Mouse (Mus musculus): Measurements from ENCODE around the gene Pdcd6ip. TPM values are rescaled to one million over a fixed set of nuclear protein-coding genes. Genes with fewer than 3 reads are reported as not detected.
"Not testable (repeated sequence)": the region's sequence is repeated elsewhere in the genome, so short reads cannot be mapped to it uniquely, and the experiment has no call there.

Pdcd6ip gene
- polyA plus RNA-seq, 1 experiment from 2014 or later: 76.4 TPM

DNA sequence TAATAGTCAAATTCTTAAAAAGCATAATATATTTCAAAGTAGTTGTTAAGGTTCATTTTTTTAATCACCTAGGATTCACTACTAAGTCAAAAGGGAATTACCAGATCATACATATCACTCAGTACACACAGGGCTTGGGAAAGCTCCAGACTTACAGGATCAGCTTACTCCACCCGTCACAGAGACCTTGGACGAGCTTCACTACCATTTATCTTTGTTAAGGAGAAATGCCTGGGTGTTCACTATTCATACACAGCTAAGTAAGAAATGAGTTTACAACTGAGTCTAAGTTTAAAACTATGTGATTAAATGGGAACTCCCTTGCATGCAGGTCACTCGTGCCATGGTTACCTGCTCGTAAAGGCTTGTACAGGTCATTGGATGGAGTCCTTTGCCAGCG lies 35.7 kb downstream of the Pdcd6ip start:
- Histone ChIP-seq H3K4me2 (no peak overlapping the region), H3K4me3 (replicated peaks) (no peak overlapping the region), H3K4me1 (no peaks in the 10 kb centered on the region), H3K27me3 (no peaks in the 10 kb centered on the region), H3K27ac (no peak overlapping the region), H3K9ac (no peak overlapping the region), H3K36me3 (peaks cover 91% of the 10 kb centered on the region), H3K9me3 (replicated peaks) (0 out of 2 replicates have a peak, but pooled peaks cover 2% of the 10 kb centered on the region)
- WGBS: 77% methylated on average over 5 of the region's 5 CpGs
- ATAC-seq (replicated peaks; ENCODE audit: low FRiP score): no peak

DNA sequence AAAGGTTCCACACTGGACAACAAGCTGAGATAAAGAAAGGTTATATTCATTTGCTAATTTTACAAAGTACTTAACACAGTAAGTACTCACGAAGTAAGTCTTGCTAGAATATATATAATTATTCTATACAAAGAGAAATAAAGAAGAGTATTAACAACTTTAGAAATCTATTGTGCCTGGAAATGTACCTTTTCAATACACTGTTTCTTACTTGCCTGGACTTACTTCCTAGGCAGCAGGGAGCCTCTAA lies 37.3 kb downstream of the Pdcd6ip start:
- Histone ChIP-seq H3K9me3 (replicated peaks) (0 out of 2 replicates have a peak, but pooled peaks cover 2% of the 10 kb centered on the region), H3K4me2 (no peak overlapping the region), H3K9ac (no peak overlapping the region), H3K36me3 (peaks cover 92% of the 10 kb centered on the region), H3K27ac (no peak overlapping the region), H3K4me3 (replicated peaks) (no peak overlapping the region), H3K27me3 (no peaks in the 10 kb centered on the region), H3K4me1 (no peaks in the 10 kb centered on the region)
- no peak for ATAC-seq (replicated peaks; ENCODE audit: low FRiP score)
- 98% methylated on average over 1 of the region's 1 CpGs for whole genome bisulfite sequencing

DNA sequence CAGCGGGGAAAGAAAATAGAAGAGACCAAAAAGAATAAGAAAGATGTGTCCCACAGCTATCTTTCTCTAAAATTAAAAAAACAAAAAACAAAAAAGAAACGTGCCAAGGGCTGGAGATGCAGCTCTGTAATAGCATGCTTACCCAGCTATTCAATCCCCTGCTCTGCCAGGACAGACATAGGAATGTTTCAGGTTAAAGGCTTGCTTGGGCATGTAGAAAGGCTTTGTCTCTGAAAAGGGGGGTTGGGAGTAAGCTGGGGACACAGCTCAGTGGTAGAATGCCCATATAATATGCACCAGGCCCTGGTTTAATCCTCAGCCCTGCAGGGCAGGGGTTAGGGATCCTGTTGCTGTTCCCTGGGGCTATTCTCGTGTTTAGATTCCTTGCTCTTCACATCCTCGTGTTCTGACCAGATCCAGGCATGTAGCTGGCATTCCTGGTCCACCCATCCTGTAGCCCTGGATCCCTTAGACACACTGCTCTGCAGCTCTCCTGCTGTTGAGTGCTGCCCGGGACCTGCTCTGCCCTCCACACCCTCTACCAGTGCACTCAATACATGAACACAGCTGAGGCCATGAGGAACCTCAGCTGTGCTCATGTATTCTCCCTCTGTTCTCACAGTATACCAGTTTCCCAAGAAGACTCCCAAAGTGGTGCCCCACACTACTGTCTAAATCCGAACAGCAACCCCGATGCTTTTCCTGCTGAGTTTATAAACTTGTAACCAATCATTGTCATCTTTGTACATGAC lies 37.8 kb downstream of the Pdcd6ip start:
- Histone ChIP-seq H3K9ac (no peak overlapping the region), H3K36me3 (peaks cover 93% of the 10 kb centered on the region), H3K27me3 (no peaks in the 10 kb centered on the region), H3K27ac (no peak overlapping the region), H3K4me3 (replicated peaks) (no peak overlapping the region), H3K4me1 (no peaks in the 10 kb centered on the region), H3K4me2 (no peak overlapping the region), H3K9me3 (replicated peaks) (0 out of 2 replicates have a peak, but pooled peaks cover 2% of the 10 kb centered on the region)
- WGBS: 92% methylated on average over 7 of the region's 7 CpGs
- ATAC-seq (replicated peaks; ENCODE audit: low FRiP score): no peak

DNA sequence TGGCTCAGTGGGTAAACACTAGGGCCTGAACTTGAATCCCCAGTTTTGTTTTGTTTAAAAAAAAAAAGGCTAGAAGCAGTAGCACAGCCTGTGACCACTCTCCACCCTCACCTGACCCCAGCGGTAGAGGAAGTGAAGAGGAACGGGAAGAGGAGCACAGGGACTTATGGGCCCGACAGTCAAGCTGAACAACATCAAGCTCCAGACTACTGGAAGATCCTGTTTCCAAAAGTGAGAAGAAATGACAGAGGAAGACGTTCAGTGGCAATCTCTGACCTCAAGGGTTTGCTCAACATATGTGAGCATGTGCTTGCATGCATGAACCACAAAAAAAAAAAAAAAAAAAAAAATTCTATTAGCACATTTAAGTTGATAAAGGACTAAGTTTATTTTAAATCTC lies 44.6 kb downstream of the Pdcd6ip start:
- WGBS: 43% methylated on average over 4 of the region's 4 CpGs
- Histone ChIP-seq H3K9ac (no peak overlapping the region), H3K4me1 (no peaks in the 10 kb centered on the region), H3K4me2 (no peak overlapping the region), H3K27ac (no peak overlapping the region), H3K4me3 (replicated peaks) (no peak overlapping the region), H3K27me3 (no peaks in the 10 kb centered on the region), H3K9me3 (replicated peaks) (0 out of 2 replicates have a peak, but pooled peaks cover 2% of the 10 kb centered on the region), H3K36me3 (peaks cover 90% of the 10 kb centered on the region)
- ATAC-seq (replicated peaks; ENCODE audit: low FRiP score): 0 out of 2 replicates have a peak, but pooled peaks have one; percentile 64

DNA sequence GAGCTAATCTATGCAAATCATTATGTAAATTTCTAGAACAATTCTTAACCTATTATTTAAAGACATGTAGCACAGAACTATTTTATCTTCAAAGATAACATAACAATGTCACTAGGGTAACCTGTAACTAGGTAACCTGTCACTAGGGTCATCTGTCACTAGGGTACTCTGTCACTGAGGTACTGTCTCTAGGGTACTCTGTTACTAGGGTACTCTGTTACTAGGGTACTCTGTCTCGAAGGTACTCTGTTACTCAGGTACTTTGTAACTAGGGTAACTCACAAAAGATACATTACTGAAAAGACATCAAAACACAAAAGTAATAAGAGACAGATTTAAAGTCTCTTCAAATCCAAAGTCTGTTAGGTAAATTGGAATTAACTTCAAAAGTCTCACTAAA lies 50.2 kb downstream of the Pdcd6ip start:
- H3K4me3 ChIP-seq (replicated peaks): no peak overlapping the region
- no peaks in the 10 kb centered on the region for H3K4me1 ChIP-seq
- no peaks in the 10 kb centered on the region for H3K9me3 ChIP-seq (replicated peaks)
- no peaks in the 10 kb centered on the region for H3K27me3 ChIP-seq
- H3K27ac ChIP-seq: no peak overlapping the region
- no peak for ATAC-seq (replicated peaks; ENCODE audit: low FRiP score)
- H3K4me2 ChIP-seq: no peak overlapping the region
- no peak overlapping the region for H3K9ac ChIP-seq
- peaks cover 89% of the 10 kb centered on the region for H3K36me3 ChIP-seq
- WGBS: 87% methylated on average over 1 of the region's 1 CpGs

DNA sequence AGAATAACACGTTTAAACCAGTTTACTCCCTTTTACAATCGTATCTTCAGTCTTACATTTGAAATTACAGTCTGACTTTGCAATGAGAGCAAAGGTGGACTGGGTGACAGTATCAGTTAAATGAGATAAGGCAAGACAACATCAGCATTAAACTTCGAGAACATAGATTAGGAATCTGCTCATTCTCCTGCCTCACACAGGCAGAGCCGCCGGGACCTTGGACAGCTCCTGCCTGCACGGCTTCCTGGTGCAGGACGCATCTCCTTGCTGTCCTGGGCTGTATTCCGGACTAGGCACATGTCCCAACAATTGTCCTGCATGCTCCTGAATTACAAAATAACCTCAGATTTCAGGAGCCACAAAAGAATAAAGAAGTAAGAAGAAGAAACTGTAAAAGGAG lies 54.5 kb downstream of the Pdcd6ip start:
- Histone ChIP-seq H3K4me2 (no peak overlapping the region), H3K27ac (no peak overlapping the region), H3K9ac (no peak overlapping the region), H3K4me3 (replicated peaks) (no peak overlapping the region), H3K36me3 (peaks cover 60% of the 10 kb centered on the region), H3K9me3 (replicated peaks) (no peaks in the 10 kb centered on the region), H3K27me3 (no peaks in the 10 kb centered on the region), H3K4me1 (no peaks in the 10 kb centered on the region)
- WGBS: 78% methylated on average over 8 of the region's 8 CpGs
- ATAC-seq (replicated peaks; ENCODE audit: low FRiP score): no peak

DNA sequence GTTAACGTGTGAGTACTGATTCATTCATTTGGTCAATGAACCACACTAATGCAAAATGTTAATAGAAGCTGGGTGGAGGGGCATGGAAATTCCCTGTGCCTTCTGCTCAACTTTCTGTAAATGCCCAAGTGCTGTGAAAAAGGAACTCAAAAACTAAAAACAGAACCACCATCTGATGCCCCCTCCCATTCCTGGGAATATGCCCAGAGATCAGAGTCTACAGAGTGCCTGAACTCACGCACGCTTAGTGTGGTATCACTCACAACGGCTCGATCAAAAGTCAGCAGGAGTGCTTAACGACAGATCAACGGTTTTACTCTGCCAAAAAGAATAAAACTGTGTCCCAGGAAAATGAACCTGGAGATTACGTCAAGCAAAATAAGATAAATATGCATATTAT lies 57.3 kb downstream of the Pdcd6ip start:
- H3K4me1 ChIP-seq: no peaks in the 10 kb centered on the region
- no peaks in the 10 kb centered on the region for H3K27me3 ChIP-seq
- no peak overlapping the region for H3K4me3 ChIP-seq (replicated peaks)
- H3K4me2 ChIP-seq: no peak overlapping the region
- no peak overlapping the region for H3K27ac ChIP-seq
- H3K9me3 ChIP-seq (replicated peaks): no peaks in the 10 kb centered on the region
- WGBS: 89% methylated on average over 8 of the region's 8 CpGs
- no peak overlapping the region for H3K9ac ChIP-seq
- no peak for ATAC-seq (replicated peaks; ENCODE audit: low FRiP score)
- H3K36me3 ChIP-seq: peaks cover 34% of the 10 kb centered on the region

DNA sequence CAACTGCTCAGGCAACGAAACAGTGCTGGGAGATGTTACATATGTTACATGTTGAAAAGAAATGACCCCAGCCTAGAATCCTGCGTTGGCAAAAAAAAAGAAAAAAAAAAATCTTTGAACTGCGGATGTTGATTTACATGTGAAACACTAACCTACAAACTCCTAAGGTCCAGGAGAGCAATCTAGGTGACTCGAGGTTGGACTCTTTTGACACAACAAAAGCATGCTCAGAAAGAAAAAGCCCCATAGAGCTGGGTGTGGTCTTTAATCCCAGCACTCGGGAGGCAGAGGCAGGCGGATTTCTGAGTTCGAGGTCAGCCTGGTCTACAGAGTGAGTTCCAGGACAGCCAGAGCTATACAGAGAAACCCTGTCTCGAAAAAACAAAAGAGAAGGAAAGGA lies 58.8 kb downstream of the Pdcd6ip start:
- H3K27ac ChIP-seq; H3K9ac ChIP-seq; H3K4me1 ChIP-seq; H3K9me3 ChIP-seq (replicated peaks); H3K4me3 ChIP-seq (replicated peaks); H3K27me3 ChIP-seq; H3K4me2 ChIP-seq; ATAC-seq (replicated peaks; ENCODE audit: low FRiP score): not testable (repeated sequence)
- peaks cover 21% of the 10 kb centered on the region for H3K36me3 ChIP-seq
- WGBS: 81% methylated on average over 8 of the region's 8 CpGs

DNA sequence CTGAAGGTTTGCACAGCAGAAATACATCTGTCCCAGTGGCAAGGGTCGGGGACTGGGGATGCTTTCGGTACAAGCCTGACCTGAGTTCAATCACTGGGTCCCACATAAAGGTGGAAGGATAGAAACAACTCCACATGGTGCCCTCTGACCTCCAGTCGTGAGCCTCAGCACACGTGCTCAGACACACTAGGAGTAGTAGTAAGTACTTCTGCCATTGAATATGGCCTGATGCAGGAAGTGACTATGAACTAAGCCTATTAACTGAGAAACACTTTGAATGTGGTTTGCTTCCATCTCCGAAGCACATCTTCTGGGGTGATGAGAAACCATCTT lies 62.3 kb downstream of the Pdcd6ip start:
- WGBS: 39% methylated on average over 5 of the region's 5 CpGs

DNA sequence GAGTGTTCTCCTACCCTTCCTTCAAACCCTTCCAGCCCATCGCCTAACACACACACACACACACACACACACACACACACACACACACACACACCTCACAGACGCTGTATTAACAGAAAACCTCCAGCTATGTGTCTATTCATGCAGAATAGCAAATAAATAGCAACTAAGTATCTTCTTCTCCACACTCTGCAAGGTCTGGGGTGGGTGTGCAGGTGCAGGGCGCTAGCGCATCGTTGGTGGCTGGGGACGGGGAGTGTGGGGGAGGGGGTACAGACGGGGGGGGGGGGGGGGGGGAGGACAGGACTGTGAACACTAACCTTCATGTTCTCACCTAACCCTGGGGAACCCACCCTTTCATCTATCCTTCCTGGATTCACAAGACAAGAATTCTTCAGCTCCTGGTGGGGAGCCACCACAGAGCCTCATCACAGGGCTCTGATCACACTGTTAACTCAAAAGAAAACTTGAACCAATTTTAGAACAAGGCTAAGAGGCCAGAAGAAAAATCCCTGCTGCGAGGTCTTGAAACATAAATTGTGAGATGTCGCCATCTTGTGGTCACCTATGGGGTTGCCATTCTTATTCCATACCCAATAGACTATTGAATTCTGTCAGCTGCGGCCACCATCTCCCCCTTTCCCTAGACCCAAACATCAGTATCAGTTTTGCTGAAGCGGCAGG lies 62.8 kb downstream of the Pdcd6ip start:
- no peaks in the 10 kb centered on the region for H3K9me3 ChIP-seq (replicated peaks)
- ATAC-seq (replicated peaks; ENCODE audit: low FRiP score): 0 out of 2 replicates have a peak, but pooled peaks have one; percentile 24
- no peak overlapping the region for H3K4me3 ChIP-seq (replicated peaks)
- H3K4me1 ChIP-seq: no peaks in the 10 kb centered on the region
- H3K9ac ChIP-seq: no peak overlapping the region
- H3K27me3 ChIP-seq: no peaks in the 10 kb centered on the region
- H3K27ac ChIP-seq: no peak overlapping the region
- 17% methylated on average over 11 of the region's 11 CpGs for WGBS
- H3K36me3 ChIP-seq: no peaks in the 10 kb centered on the region
- H3K4me2 ChIP-seq: no peak overlapping the region

More for the DNA sequence above, 62.3 kb downstream of the Pdcd6ip start:
- H3K9ac ChIP-seq: no peak overlapping the region
- no peaks in the 10 kb centered on the region for H3K9me3 ChIP-seq (replicated peaks)
- no peak overlapping the region for H3K4me2 ChIP-seq
- no peaks in the 10 kb centered on the region for H3K4me1 ChIP-seq
- no peaks in the 10 kb centered on the region for H3K27me3 ChIP-seq
- no peak overlapping the region for H3K27ac ChIP-seq
- H3K36me3 ChIP-seq: no peaks in the 10 kb centered on the region
- no peak overlapping the region for H3K4me3 ChIP-seq (replicated peaks)
- ATAC-seq (replicated peaks; ENCODE audit: low FRiP score): no peak

DNA sequence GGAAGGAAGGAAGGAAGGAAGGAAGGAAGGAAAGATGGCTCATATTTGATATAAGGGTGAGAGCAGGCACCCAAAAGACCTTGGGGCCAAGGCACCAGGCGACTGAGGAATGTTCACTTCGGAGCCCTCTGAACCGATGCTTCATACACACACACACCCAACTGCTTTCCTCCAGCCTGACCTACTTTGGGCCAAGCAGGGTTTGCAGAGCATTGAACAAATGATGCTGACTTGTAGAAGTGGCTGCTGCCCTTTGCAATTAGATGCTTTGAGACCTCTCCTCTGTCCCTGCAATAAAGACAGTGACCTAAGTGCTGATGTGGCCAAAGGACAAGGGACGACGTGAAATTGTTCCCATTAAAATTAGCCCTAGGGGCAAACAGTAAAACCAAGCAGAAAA lies 63.4 kb downstream of the Pdcd6ip start:
- no peak overlapping the region for H3K4me2 ChIP-seq
- H3K36me3 ChIP-seq: no peaks in the 10 kb centered on the region
- H3K9me3 ChIP-seq (replicated peaks): no peaks in the 10 kb centered on the region
- no peak for ATAC-seq (replicated peaks; ENCODE audit: low FRiP score)
- no peaks in the 10 kb centered on the region for H3K4me1 ChIP-seq
- H3K9ac ChIP-seq: no peak overlapping the region
- no peaks in the 10 kb centered on the region for H3K27me3 ChIP-seq
- no peak overlapping the region for H3K4me3 ChIP-seq (replicated peaks)
- H3K27ac ChIP-seq: no peak overlapping the region
- 51% methylated on average over 5 of the region's 5 CpGs for WGBS

DNA sequence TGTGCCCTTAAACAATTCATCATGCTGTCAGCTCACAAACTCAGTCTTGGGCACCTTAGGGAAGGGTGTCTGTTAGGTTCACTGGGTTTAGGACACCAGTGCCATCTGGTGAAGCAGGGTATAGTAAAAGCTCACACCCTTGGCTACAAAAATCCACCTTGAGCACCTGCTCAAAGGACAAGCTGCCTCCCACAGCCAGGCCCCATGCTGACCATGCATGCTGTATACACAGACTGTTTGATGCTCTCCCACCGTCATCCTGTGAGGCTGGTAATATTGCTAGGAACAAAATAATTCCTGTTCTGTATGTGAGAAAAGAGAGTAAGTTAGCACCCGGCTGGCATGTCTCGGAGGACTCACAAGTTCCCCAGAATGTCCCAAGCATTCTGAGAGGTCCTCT lies 64.0 kb downstream of the Pdcd6ip start:
- ATAC-seq (replicated peaks; ENCODE audit: low FRiP score): peak; percentile 40; the same call in 1 of the 2 replicates
- H3K9ac ChIP-seq: no peak overlapping the region
- H3K4me1 ChIP-seq: no peaks in the 10 kb centered on the region
- no peak overlapping the region for H3K4me2 ChIP-seq
- no peaks in the 10 kb centered on the region for H3K36me3 ChIP-seq
- no peaks in the 10 kb centered on the region for H3K9me3 ChIP-seq (replicated peaks)
- no peak overlapping the region for H3K27ac ChIP-seq
- no peaks in the 10 kb centered on the region for H3K27me3 ChIP-seq
- 73% methylated on average over 3 of the region's 3 CpGs for WGBS
- no peak overlapping the region for H3K4me3 ChIP-seq (replicated peaks)
